In the genomic region with DNA sequence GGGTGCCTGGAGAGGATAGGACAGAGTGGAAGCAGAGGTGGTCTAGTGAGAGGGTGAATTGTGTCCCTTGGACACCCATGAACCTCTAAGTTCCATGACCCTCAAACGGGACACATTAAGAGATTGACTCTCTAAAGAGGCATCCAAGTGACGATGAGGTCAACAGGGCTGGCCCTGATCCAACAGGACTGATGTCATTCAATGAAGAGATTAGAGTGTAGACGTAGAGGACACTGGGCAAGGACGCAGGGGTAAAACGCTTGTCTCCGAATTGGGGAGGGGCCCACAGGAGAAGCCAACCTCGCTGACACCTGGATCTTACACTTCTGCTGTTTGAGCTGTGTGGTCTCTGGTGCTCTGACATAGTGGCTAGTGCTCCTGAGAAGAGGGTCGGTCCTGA, we compare ENCODE assay signal across 19 mouse cellular contexts.
"Had no signal": no experiment of that assay in that cellular context is flagged by ENCODE, and none has a peak within 500 bp of the region (broad histone marks: within the 10 kb centered on the region; RNA-seq: fewer than 3 reads in every experiment).

No protein-coding gene starts in this region.

- H3K4me2 ChIP-seq: limb, embryonic 12.5 days; limb, embryonic 15.5 days; liver, embryonic 11.5 days; lung, embryonic 14.5 days; midbrain, embryonic 13.5 days; neural tube, embryonic 13.5 days had no signal

- H3K9me3 ChIP-seq: limb, embryonic 12.5 days; limb, embryonic 15.5 days; midbrain, embryonic 10.5 days; midbrain, embryonic 13.5 days; neural tube, embryonic 13.5 days had no signal

- H3K9ac ChIP-seq: limb, embryonic 12.5 days; limb, embryonic 15.5 days; liver, embryonic 14.5 days; liver, postnatal 0 days; lung, embryonic 14.5 days; midbrain, embryonic 13.5 days; neural tube, embryonic 13.5 days had no signal

- H3K4me3 ChIP-seq: limb, embryonic 12.5 days; limb, embryonic 15.5 days; megakaryocyte, embryonic 14.5 days; midbrain, embryonic 10.5 days; midbrain, embryonic 13.5 days; myocyte; neural tube, embryonic 13.5 days had no signal

- ATAC-seq: liver, postnatal 0 days; lung, postnatal 0 days; midbrain, embryonic 13.5 days; midbrain, embryonic 16.5 days had no signal

- H3K27ac ChIP-seq: limb, embryonic 12.5 days; limb, embryonic 15.5 days; liver, embryonic 14.5 days; midbrain, embryonic 10.5 days; midbrain, embryonic 13.5 days; neural tube, embryonic 13.5 days had no signal

- H3K36me3 ChIP-seq: limb, embryonic 12.5 days; limb, embryonic 15.5 days; midbrain, embryonic 10.5 days; midbrain, embryonic 13.5 days; neural tube, embryonic 13.5 days had no signal

- H3K27me3 ChIP-seq: limb, embryonic 12.5 days; limb, embryonic 15.5 days; midbrain, embryonic 13.5 days; neural tube, embryonic 13.5 days had no signal

- DNase-seq: kidney, postnatal 14 days; left cerebral cortex, postnatal 4 days; liver, postnatal 0 days; lung, embryonic 14.5 days; retina, postnatal 1 day; thymus, adult 2 months; thymus, postnatal 14 days; thymus, postnatal 4 days had no signal
